Mouse (Mus musculus) heart, embryonic 16.5 days (tissue): ENCODE measurements at regions not wholly inside any gene's neighbourhood (a gene's known extent, or its start where the extent isn't known, plus 50 kb on each side); places are given as distances from the start of the nearest gene placed in this dataset.
A peak's percentile ranks its signal among the peaks of the same experiment; 100 is the strongest.

Experiments used
- ATAC-seq: fragments of 200-750 bp; cut with Nextera tagmentation; replicated peaks from 2 replicates; pipeline ENCODE4 v1.8.0; 2017; ENCODE audit warnings: moderate number of reproducible peaks; ENCODE audit not compliant: insufficient read depth, low FRiP score; ENCODE audit errors: extremely low read depth
- H3K27ac ChIP-seq: fragments of 300-500 bp; sonication (generic); 2 replicates; pipeline ENCODE4 v1.5.1; 2014; ENCODE audit warnings: mild to moderate bottlenecking, low read length, control low read depth, moderate library complexity
- H3K27me3 ChIP-seq: fragments of 300-500 bp; sonication (generic); 2 replicates; pipeline ENCODE4 v1.6.1; 2014; ENCODE audit warnings: low read length, mixed read lengths; ENCODE audit not compliant: control insufficient read depth, insufficient read depth
- H3K36me3 ChIP-seq: fragments of 300-500 bp; sonication (generic); 2 replicates; pipeline ENCODE4 v1.6.1; 2014; ENCODE audit not compliant: control insufficient read depth, insufficient read depth
- H3K4me1 ChIP-seq: fragments of 300-500 bp; sonication (generic); 2 replicates; pipeline ENCODE4 v1.6.1; 2014; ENCODE audit warnings: low read length, mixed read lengths; ENCODE audit not compliant: control insufficient read depth, insufficient read depth
- H3K4me2 ChIP-seq: fragments of 300-500 bp; sonication (generic); 2 replicates; pipeline ENCODE4 v1.6.1; 2014; ENCODE audit warnings: low read depth, mild to moderate bottlenecking, control low read depth, low read length
- H3K4me3 ChIP-seq: fragments of 300-500 bp; sonication (generic); 2 replicates; pipeline ENCODE4 v1.5.1; 2014; ENCODE audit warnings: mild to moderate bottlenecking, control low read depth, low read length
- H3K9ac ChIP-seq: fragments of 300-500 bp; sonication (generic); 2 replicates; pipeline ENCODE4 v1.6.1; 2014; ENCODE audit warnings: low read length, control low read depth
- H3K9me3 ChIP-seq: fragments of 300-500 bp; sonication (generic); replicated peaks from 2 replicates; pipeline ENCODE4 v1.6.1; 2016; ENCODE audit warnings: low read length; ENCODE audit not compliant: control insufficient read depth
- WGBS: fragments of 180-500 bp; shearing (Covaris S2); extraction: QIAGEN DNeasy Blood & Tissue Kit; methylation state at CpG from one replicate; pipeline ENCODE4 v1.1.7; 2014; 5-methylcytosine and 5-hydroxymethylcytosine counted together

DNA sequence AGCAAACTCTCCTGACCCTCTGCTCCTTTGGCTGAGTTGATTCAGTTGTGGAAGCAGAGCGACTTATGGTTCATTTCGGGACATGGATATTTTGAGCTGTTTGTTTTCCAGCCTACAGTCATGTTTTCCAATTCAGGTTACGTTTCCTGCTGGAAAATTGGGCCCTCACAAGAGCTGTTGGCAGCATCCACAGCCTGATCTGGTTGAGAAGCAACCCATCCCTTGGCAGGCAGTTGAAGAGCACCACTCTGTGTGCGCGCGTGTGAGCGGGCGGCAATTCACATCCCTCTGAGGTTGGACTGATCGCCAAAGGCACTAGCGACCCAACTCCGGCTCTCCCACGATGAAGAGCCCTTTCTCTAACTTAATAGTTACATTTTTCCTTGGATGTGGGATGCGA lies 457.1 kb downstream of the Tmem38b start:
- Histone ChIP-seq H3K27me3 (no peaks in the 10 kb centered on the region), H3K4me2 (no peak overlapping the region), H3K36me3 (no peaks in the 10 kb centered on the region), H3K9ac (no peak overlapping the region), H3K9me3 (no peaks in the 10 kb centered on the region), H3K4me1 (no peaks in the 10 kb centered on the region), H3K4me3 (no peak overlapping the region), H3K27ac (no peak overlapping the region)
- WGBS: 92% methylated on average over 13 of the region's 13 CpGs
- no peak for ATAC-seq

DNA sequence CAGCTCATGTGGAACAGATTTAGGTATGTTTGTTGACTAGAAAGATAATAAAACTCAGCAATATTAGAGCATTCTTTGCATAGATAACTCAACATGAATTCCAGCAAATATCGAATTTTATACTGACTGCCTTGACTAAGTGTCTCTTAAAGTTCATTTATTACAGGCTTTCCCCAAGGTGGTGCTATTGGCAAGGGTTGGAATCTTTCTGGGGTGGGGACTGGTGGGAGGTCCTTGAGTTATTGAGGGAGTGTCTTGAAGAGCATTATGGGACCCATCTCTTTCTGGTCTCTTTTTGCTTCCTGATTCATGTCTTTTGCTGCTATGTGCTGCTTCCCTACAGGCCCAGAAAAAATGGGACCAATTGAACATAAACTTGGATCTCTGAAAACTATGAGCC lies 488.0 kb downstream of the Tmem38b start:
- H3K36me3 ChIP-seq: no peaks in the 10 kb centered on the region
- H3K4me2 ChIP-seq: no peak overlapping the region
- H3K9ac ChIP-seq: no peak overlapping the region
- 82% methylated on average over 1 of the region's 1 CpGs for WGBS
- no peak overlapping the region for H3K27ac ChIP-seq
- H3K27me3 ChIP-seq: no peaks in the 10 kb centered on the region
- ATAC-seq: no peak
- no peaks in the 10 kb centered on the region for H3K9me3 ChIP-seq
- H3K4me1 ChIP-seq: no peaks in the 10 kb centered on the region
- H3K4me3 ChIP-seq: no peak overlapping the region

- H3K36me3 ChIP-seq: no peaks in the 10 kb centered on the region
- H3K9me3 ChIP-seq: no peaks in the 10 kb centered on the region
- H3K4me2 ChIP-seq: no peak overlapping the region
- no peak for ATAC-seq
- no peaks in the 10 kb centered on the region for H3K27me3 ChIP-seq
- no peak overlapping the region for H3K9ac ChIP-seq
- WGBS: 23% methylated on average over 5 of the region's 5 CpGs
- no peak overlapping the region for H3K4me3 ChIP-seq
- no peak overlapping the region for H3K27ac ChIP-seq
- peaks cover 3% of the 10 kb centered on the region; the same call in 1 of the 2 replicates for H3K4me1 ChIP-seq
Measured at GRCm38 (mm10) chr4:54324851-54325250, 499.0 kb downstream of the Tmem38b start.

GRCm38 (mm10) chr4:54328273-54328672 lies 502.4 kb downstream of the Tmem38b start:
- Histone ChIP-seq H3K36me3 (no peaks in the 10 kb centered on the region), H3K4me3 (no peak overlapping the region), H3K27ac (no peak overlapping the region), H3K4me2 (no peak overlapping the region), H3K9ac (no peak overlapping the region), H3K9me3 (no peaks in the 10 kb centered on the region), H3K4me1 (peaks cover 3% of the 10 kb centered on the region; the same call in 1 of the 2 replicates), H3K27me3 (no peaks in the 10 kb centered on the region)
- 83% methylated on average over 5 of the region's 5 CpGs for WGBS
- ATAC-seq: no peak

- H3K4me1 ChIP-seq: peaks cover 3% of the 10 kb centered on the region; the same call in 1 of the 2 replicates
- H3K4me2 ChIP-seq: no peak overlapping the region
- no peaks in the 10 kb centered on the region for H3K27me3 ChIP-seq
- no peak overlapping the region for H3K9ac ChIP-seq
- WGBS: 81% methylated on average over 17 of the region's 17 CpGs
- H3K27ac ChIP-seq: no peak overlapping the region
- H3K36me3 ChIP-seq: no peaks in the 10 kb centered on the region
- no peak for ATAC-seq
- no peak overlapping the region for H3K4me3 ChIP-seq
- H3K9me3 ChIP-seq: no peaks in the 10 kb centered on the region
Measured at GRCm38 (mm10) chr4:54328711-54329427, 503.0 kb downstream of the Tmem38b start.

GRCm38 (mm10) chr4:54330686-54331085 lies 504.8 kb downstream of the Tmem38b start:
- Histone ChIP-seq H3K4me1 (no peaks in the 10 kb centered on the region; the same call in 1 of the 2 replicates), H3K4me3 (no peak overlapping the region), H3K9ac (no peak overlapping the region), H3K27me3 (no peaks in the 10 kb centered on the region), H3K27ac (no peak overlapping the region), H3K4me2 (no peak overlapping the region), H3K36me3 (no peaks in the 10 kb centered on the region), H3K9me3 (no peaks in the 10 kb centered on the region)
- WGBS: 82% methylated on average over 3 of the region's 3 CpGs
- ATAC-seq: no peak

- Histone ChIP-seq H3K4me1 (no peaks in the 10 kb centered on the region; the same call in 1 of the 2 replicates), H3K9me3 (no peaks in the 10 kb centered on the region), H3K9ac (no peak overlapping the region), H3K36me3 (no peaks in the 10 kb centered on the region), H3K4me2 (peak overlapping the region; percentile 30), H3K4me3 (no peak overlapping the region), H3K27ac (no peak overlapping the region), H3K27me3 (no peaks in the 10 kb centered on the region)
- 29% methylated on average over 12 of the region's 12 CpGs for WGBS
- no peak for ATAC-seq
Measured at GRCm38 (mm10) chr4:54331588-54332211, 505.9 kb downstream of the Tmem38b start.

GRCm38 (mm10) chr4:54332261-54332660 lies 506.4 kb downstream of the Tmem38b start:
- Histone ChIP-seq H3K27me3 (no peaks in the 10 kb centered on the region), H3K27ac (no peak overlapping the region), H3K4me1 (no peaks in the 10 kb centered on the region; the same call in 1 of the 2 replicates), H3K4me2 (no peak overlapping the region), H3K9me3 (no peaks in the 10 kb centered on the region), H3K4me3 (no peak overlapping the region), H3K36me3 (no peaks in the 10 kb centered on the region), H3K9ac (no peak overlapping the region)
- ATAC-seq: no peak
- WGBS: 79% methylated on average over 7 of the region's 7 CpGs

DNA sequence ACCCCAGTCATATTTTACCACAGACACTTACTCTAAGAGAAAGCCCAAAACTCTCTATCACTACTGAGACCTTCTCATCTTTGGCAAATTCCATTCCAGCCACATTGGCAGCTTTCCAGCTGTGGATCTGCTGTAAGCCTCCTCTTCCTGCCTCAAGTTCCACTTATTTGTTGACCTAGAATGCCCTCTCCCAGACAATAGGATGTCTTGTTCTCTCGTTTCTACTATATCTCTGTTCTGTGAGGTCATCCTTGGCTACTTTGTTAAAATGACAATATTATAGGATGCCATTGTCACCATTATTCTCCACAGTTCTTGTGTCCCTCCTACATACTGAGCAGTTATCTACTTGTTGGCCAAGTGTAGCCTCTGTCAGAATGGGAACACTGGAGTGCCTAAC lies 512.7 kb downstream of the Tmem38b start:
- no peaks in the 10 kb centered on the region for H3K27me3 ChIP-seq
- H3K4me2 ChIP-seq: no peak overlapping the region
- no peak overlapping the region for H3K9ac ChIP-seq
- no peaks in the 10 kb centered on the region; the same call in 1 of the 2 replicates for H3K4me1 ChIP-seq
- no peak overlapping the region for H3K4me3 ChIP-seq
- no peak for ATAC-seq
- WGBS: 16% methylated on average over 1 of the region's 1 CpGs
- H3K27ac ChIP-seq: no peak overlapping the region
- H3K9me3 ChIP-seq: no peaks in the 10 kb centered on the region
- H3K36me3 ChIP-seq: no peaks in the 10 kb centered on the region
